Mouse (Mus musculus): ENCODE measurements around the gene Birc6.

DNA sequence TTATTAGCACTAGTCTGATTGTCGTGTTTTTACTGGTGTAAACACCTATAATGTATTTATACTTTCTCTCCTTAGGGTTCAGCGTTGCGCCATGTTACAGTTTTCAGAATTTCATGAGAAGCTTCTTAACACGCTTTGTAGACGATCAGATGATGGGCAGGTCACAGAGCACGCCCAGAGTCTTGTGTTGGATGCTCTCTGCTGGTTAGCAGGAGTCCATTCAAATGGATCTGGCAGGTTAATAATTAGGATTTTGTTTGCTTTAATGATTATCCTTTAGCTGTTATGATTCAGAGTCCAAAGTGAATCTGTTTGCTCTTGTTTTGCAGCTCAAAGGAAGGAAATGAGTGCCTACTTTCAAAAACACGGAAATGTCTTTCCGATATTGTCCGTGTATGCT lies 70.8 kb downstream of the Birc6 start:
- TF ChIP-seq POLR2A (IDR thresholded peaks at IDR 0.05; ENCODE audit: insufficient read depth, low read depth, low read length) (no peak), CTCF (IDR thresholded peaks at IDR 0.05; ENCODE audit: insufficient read depth, low read depth, low read length) (no peak)
